Mouse (Mus musculus): ENCODE results near the gene Vamp2.

DNA sequence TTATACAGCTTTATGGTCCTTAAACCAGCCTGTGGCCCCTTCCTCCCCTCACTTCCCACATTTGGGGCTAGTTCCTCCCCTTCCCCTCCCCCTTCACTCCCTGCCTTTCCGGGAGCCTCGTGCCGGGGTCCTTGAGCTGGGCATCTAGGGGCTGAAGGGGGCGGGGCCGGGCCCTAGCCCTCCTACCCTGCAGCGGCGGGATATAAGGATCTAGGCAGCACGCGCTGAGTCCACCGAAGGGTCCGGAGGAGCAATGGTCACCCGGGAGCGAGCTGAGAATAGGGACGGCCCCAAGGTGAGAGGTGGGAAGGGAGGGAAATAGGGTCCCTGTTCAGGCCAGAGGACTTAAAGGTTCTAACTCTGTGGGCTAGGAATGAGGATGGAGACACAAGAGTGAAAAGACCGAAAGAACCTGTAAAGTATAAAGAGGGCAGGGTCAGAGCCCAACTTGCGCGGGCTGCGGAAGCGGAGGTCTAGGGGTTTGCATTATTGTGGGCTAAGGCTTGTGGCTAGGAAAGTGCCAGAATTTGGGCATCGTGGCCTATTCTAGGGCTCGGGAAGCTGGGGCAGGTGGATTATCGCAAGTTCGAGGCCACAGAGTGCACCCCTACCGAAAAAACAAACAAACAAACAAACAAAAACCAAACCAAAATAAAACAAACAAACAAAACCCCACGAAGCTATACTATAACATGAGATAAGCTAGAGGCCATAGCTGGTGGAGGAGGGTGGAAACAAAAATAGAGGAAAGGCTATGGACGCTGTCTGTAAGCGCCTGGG, 32.1 kb downstream of the Vamp2 start, which contains the start of gene Hes7:
- no peak for TF ChIP-seq EP300 (IDR thresholded peaks at IDR 0.05; ENCODE audit: low read depth)
- no peak for TF ChIP-seq CTCF (IDR thresholded peaks at IDR 0.05; ENCODE audit: low read depth)
